Mouse (Mus musculus): ENCODE measurements around the gene Serbp1. TPM values are rescaled to one million over a fixed set of nuclear protein-coding genes. Genes with fewer than 3 reads are reported as not detected.

Gene Serbp1
- total and polyA plus RNA-seq, 3 experiments, result 1,043 to 1,809 (median 1,049) TPM

- TF ChIP-seq ZC3H11A (IDR thresholded peaks at IDR 0.05; ENCODE audit: low read depth, low read length) (no peak), TBP (IDR thresholded peaks at IDR 0.05; ENCODE audit: low read depth, low read length) (no peak), KAT2A (conservative IDR thresholded peaks at IDR 0.05; ENCODE audit: low read depth, low read length) (no peak), RCOR1 (IDR thresholded peaks at IDR 0.05; ENCODE audit: low read depth, low read length) (no peak), TAL1 (IDR thresholded peaks at IDR 0.05; ENCODE audit: low read length) (no peak), USF1 (IDR thresholded peaks at IDR 0.05; ENCODE audit: low read depth, low read length) (no peak), GABPA (IDR thresholded peaks at IDR 0.05; ENCODE audit: low read depth, low read length) (no peak), POLR2A (IDR thresholded peaks at IDR 0.05; ENCODE audit: control insufficient read depth in 1 of 2, insufficient read depth in 1 of 2, low read depth in 1 of 2, low read length in 2 of 2, poor library complexity in 1 of 2) (peak in 1 of 2 experiments; percentile 58; a peak in 2 of 4 replicates)
Observed at GRCm38 (mm10) chr6:67292042-67292623, 54.2 kb downstream of the Serbp1 start (continued).

- no peak for DNase-seq (ENCODE audit: low read depth, low spot score)
- H3K4me3 ChIP-seq (ENCODE audit: control insufficient read depth in 1 of 2, insufficient read depth in 1 of 2, low read depth in 2 of 2, low read length in 2 of 2), result no peak overlapping the region
- TF ChIP-seq BHLHE40 (IDR thresholded peaks at IDR 0.05; ENCODE audit: borderline replicate concordance, low read depth, low read length), result no peak
- no peak for TF ChIP-seq JUND (IDR thresholded peaks at IDR 0.05; ENCODE audit: low read depth, low read length)
- no peak for TF ChIP-seq USF2 (IDR thresholded peaks at IDR 0.05; ENCODE audit: borderline replicate concordance in 1 of 2, insufficient read depth in 1 of 2, low read depth in 1 of 2, low read length in 2 of 2)
- no peak for TF ChIP-seq ELF1 (IDR thresholded peaks at IDR 0.05; ENCODE audit: low read depth, low read length)
- TF ChIP-seq POLR2A (IDR thresholded peaks at IDR 0.05; ENCODE audit: control insufficient read depth in 1 of 2, insufficient read depth in 1 of 2, low read depth in 1 of 2, low read length in 2 of 2, poor library complexity in 1 of 2), result 0 out of 4 replicates have a peak, but pooled peaks of 1 of the 2 experiments have one; percentile 17
- TF ChIP-seq CTCF (IDR thresholded peaks at IDR 0.05 in 2 of 3, conservative IDR thresholded peaks at IDR 0.05 in 1 of 3; ENCODE audit: control insufficient read depth in 1 of 3, insufficient read depth in 1 of 3, low read depth in 2 of 3, low read length in 3 of 3, poor library complexity in 1 of 3, severe bottlenecking in 1 of 3), result peak in 1 of 3 experiments; percentile 46; a peak in 2 of 6 replicates
- TF ChIP-seq RAD21 (IDR thresholded peaks at IDR 0.05; ENCODE audit: low read depth, low read length), result peak; percentile 50
- TF ChIP-seq UBTF (IDR thresholded peaks at IDR 0.05; ENCODE audit: borderline replicate concordance, insufficient read depth, low read depth, low read length), result no peak
- TF ChIP-seq KAT2A (conservative IDR thresholded peaks at IDR 0.05; ENCODE audit: low read depth, low read length), result no peak
- TF ChIP-seq HCFC1 (IDR thresholded peaks at IDR 0.05; ENCODE audit: low read depth, low read length), result no peak
- no peak for TF ChIP-seq MYB (IDR thresholded peaks at IDR 0.05; ENCODE audit: low read depth, low read length)
- no peak for TF ChIP-seq NELFE (IDR thresholded peaks at IDR 0.05; ENCODE audit: low read depth, low read length)
- no peak for TF ChIP-seq TAL1 (IDR thresholded peaks at IDR 0.05; ENCODE audit: low read length)
- TF ChIP-seq ZKSCAN1 (IDR thresholded peaks at IDR 0.05; ENCODE audit: low read depth, low read length), result no peak
- TF ChIP-seq GATA1 (IDR thresholded peaks at IDR 0.05; ENCODE audit: low read depth, low read length), result no peak
- TF ChIP-seq ZMIZ1 (IDR thresholded peaks at IDR 0.05; ENCODE audit: low read depth, low read length), result no peak
- peak; percentile 36 for TF ChIP-seq SMC3 (IDR thresholded peaks at IDR 0.05; ENCODE audit: low read depth, low read length)
Observed at GRCm38 (mm10) chr6:67296126-67296525, 58.1 kb downstream of the Serbp1 start.

More at GRCm38 (mm10) chr6:67296126-67296525, 58.1 kb downstream of the Serbp1 start:
- no peaks in the 10 kb centered on the region for H3K79me2 ChIP-seq (ENCODE audit: control insufficient read depth, insufficient read depth, low read length, poor library complexity)
- H3K36me3 ChIP-seq (ENCODE audit: control insufficient read depth in 1 of 2, insufficient read depth in 2 of 2, low read length in 2 of 2), result peaks cover 0 to 2% of the 10 kb centered on the region in 2 experiments; a peak in 3 of 4 replicates
- no peaks in the 10 kb centered on the region for H3K9me3 ChIP-seq (replicated peaks; ENCODE audit: insufficient read depth, low read length)
- H3K27me3 ChIP-seq (ENCODE audit: control insufficient read depth in 1 of 2, insufficient read depth in 2 of 2, low read length in 2 of 2), result no peaks in the 10 kb centered on the region
- no peak overlapping the region for H3K9ac ChIP-seq (ENCODE audit: control insufficient read depth, low read depth, low read length, poor library complexity, severe bottlenecking)
- H3K27ac ChIP-seq (ENCODE audit: control insufficient read depth, low read depth, low read length), result no peak overlapping the region
- 0 out of 4 replicates have a peak, but pooled peaks cover 0 to 2% of the 10 kb centered on the region in 2 experiments for H3K4me1 ChIP-seq (ENCODE audit: control insufficient read depth in 1 of 2, insufficient read depth in 2 of 2, low read length in 2 of 2)

Data from MEL (cell line).